Mouse (Mus musculus) kidney, postnatal 0 days (tissue): ENCODE measurements at regions not wholly inside any gene's neighbourhood (a gene's known extent, or its start where the extent isn't known, plus 50 kb on each side); places are given as distances from the start of the nearest gene placed in this dataset.
"Not testable (repeated sequence)": the region's sequence is repeated elsewhere in the genome, so short reads cannot be mapped to it uniquely, and the experiment has no call there.

ENCODE experiments used
- ATAC-seq: fragments of 200-750 bp; cut with Nextera tagmentation; replicated peaks from 2 replicates; pipeline ENCODE4 v1.8.0; 2017; ENCODE audit warnings: low read depth, moderate number of reproducible peaks, moderate TSS enrichment, moderate library complexity; ENCODE audit not compliant: low FRiP score
- DNase-seq: peaks from one replicate; pipeline ENCODE4 v3.0.0-alpha.2; 2016; ENCODE audit warnings: low spot score
- H3K27ac ChIP-seq: fragments of 300-500 bp; sonication (generic); 2 replicates; pipeline ENCODE4 v1.5.1; 2014; ENCODE audit warnings: mild to moderate bottlenecking
- H3K27me3 ChIP-seq: fragments of 300-500 bp; sonication (generic); 2 replicates; pipeline ENCODE4 v1.6.1; 2014; ENCODE audit warnings: low read length, mixed read lengths; ENCODE audit not compliant: insufficient read depth
- H3K36me3 ChIP-seq: fragments of 300-500 bp; sonication (generic); 2 replicates; pipeline ENCODE4 v1.6.1; 2014; ENCODE audit warnings: low read length, mixed read lengths; ENCODE audit not compliant: insufficient read depth
- H3K4me1 ChIP-seq: fragments of 300-500 bp; sonication (generic); replicated peaks from 2 replicates; pipeline ENCODE4 v1.6.1; 2014; ENCODE audit warnings: antibody characterized with exemption, low read length, mixed read lengths; ENCODE audit not compliant: insufficient read depth
- H3K4me2 ChIP-seq: fragments of 300-500 bp; sonication (generic); 2 replicates; pipeline ENCODE4 v1.6.1; 2014; ENCODE audit warnings: mild to moderate bottlenecking, low read length, moderate library complexity, mixed read lengths
- H3K4me3 ChIP-seq: fragments of 300-500 bp; sonication (generic); replicated peaks from 2 replicates; pipeline ENCODE4 v1.5.1; 2014; ENCODE audit warnings: low read depth, low read length
- H3K9ac ChIP-seq: fragments of 300-500 bp; sonication (generic); 2 replicates; pipeline ENCODE4 v1.6.1; 2014; ENCODE audit warnings: low read depth, low read length
- H3K9me3 ChIP-seq: fragments of 300-500 bp; sonication (generic); replicated peaks from 2 replicates; pipeline ENCODE4 v1.6.1; 2016; ENCODE audit warnings: low read length, inconsistent platforms, mixed read lengths
- CTCF ChIP-seq: IDR thresholded peaks from 2 replicates; pipeline ENCODE4 v1.5.1; 2016; ENCODE audit warnings: antibody characterized with exemption, low read depth, mild to moderate bottlenecking, moderate library complexity
- WGBS: fragments of 180-500 bp; shearing (Covaris S2); extraction: QIAGEN DNeasy Blood & Tissue Kit; methylation state at CpG from one replicate; pipeline ENCODE4 v1.1.7; 2014; 5-methylcytosine and 5-hydroxymethylcytosine counted together

GRCm38 (mm10) chr13:50314001-50314400 is 63.9 kb upstream of the Gm906 start:
- not testable (repeated sequence) for H3K27me3 ChIP-seq, H3K36me3 ChIP-seq, H3K9me3 ChIP-seq, H3K4me1 ChIP-seq, DNase-seq, ATAC-seq, H3K27ac ChIP-seq, H3K4me2 ChIP-seq, H3K4me3 ChIP-seq, H3K9ac ChIP-seq
- 67% methylated on average over 4 of the region's 4 CpGs for WGBS

- WGBS, result 53% methylated on average over 4 of the region's 4 CpGs
- no peak overlapping the region for H3K9ac ChIP-seq
- H3K4me2 ChIP-seq, result no peak overlapping the region
- H3K9me3 ChIP-seq, result no peaks in the 10 kb centered on the region
- no peak overlapping the region for H3K4me3 ChIP-seq
- H3K4me1 ChIP-seq, result no peaks in the 10 kb centered on the region
- H3K27ac ChIP-seq, result no peak overlapping the region
- peak; percentile 21 for DNase-seq
- peak; percentile 47 for TF ChIP-seq CTCF
- H3K36me3 ChIP-seq, result no peaks in the 10 kb centered on the region
- ATAC-seq, result 0 out of 2 replicates have a peak, but pooled peaks have one; percentile 43
- H3K27me3 ChIP-seq, result no peaks in the 10 kb centered on the region
These were observed 72.4 kb upstream of the Gm906 start for GRCm38 (mm10) chr13:50322512-50322911.

GRCm38 (mm10) chr13:50328614-50329013 is 78.5 kb upstream of the Gm906 start:
- no peaks in the 10 kb centered on the region for H3K4me1 ChIP-seq
- TF ChIP-seq CTCF, result 0 out of 2 replicates have a peak, but pooled peaks have one; percentile 12
- H3K27me3 ChIP-seq, result no peaks in the 10 kb centered on the region
- H3K4me3 ChIP-seq, result no peak overlapping the region
- DNase-seq (no peak), ATAC-seq (no peak)
- no peaks in the 10 kb centered on the region for H3K36me3 ChIP-seq
- H3K9ac ChIP-seq, result no peak overlapping the region
- no peaks in the 10 kb centered on the region for H3K9me3 ChIP-seq
- no peak overlapping the region for H3K27ac ChIP-seq
- WGBS, result 76% methylated on average over 4 of the region's 4 CpGs
- no peak overlapping the region for H3K4me2 ChIP-seq

DNA sequence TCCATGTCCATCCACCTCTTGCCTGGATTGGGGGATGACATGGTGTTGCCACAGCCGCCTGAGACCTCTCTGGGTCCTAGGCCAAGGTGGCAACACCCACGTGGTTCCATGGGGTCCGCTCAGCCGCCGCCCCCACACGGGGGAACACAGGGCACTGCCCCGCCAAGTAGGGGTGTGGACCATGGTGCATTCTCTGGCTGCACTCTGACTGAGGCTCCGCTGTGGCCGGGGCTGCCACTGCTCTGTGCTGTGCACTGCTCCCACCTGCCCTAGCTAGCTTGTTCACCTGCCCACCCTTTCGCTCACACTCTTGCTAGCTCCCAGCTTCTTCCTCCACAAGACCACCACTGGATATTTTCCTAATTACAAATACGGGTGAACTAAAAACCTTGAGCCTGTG is 73.5 kb upstream of the Fbxw17 start:
- H3K27ac ChIP-seq, result no peak overlapping the region

GRCm38 (mm10) chr13:50351946-50352345 is 65.7 kb upstream of the Fbxw17 start:
- Histone ChIP-seq H3K9me3 (no peaks in the 10 kb centered on the region), H3K9ac (no peak overlapping the region), H3K27me3 (no peaks in the 10 kb centered on the region), H3K4me1 (no peaks in the 10 kb centered on the region), H3K4me3 (no peak overlapping the region), H3K27ac (no peak overlapping the region), H3K36me3 (no peaks in the 10 kb centered on the region), H3K4me2 (no peak overlapping the region)
- ATAC-seq (no peak), DNase-seq (no peak)
- WGBS, result 85% methylated on average over 6 of the region's 6 CpGs
- no peak for TF ChIP-seq CTCF

More for the DNA sequence above, 73.5 kb upstream of the Fbxw17 start:
- DNase-seq, result no peak
- no peaks in the 10 kb centered on the region for H3K27me3 ChIP-seq
- H3K9ac ChIP-seq, result no peak overlapping the region
- no peaks in the 10 kb centered on the region for H3K9me3 ChIP-seq
- no peak overlapping the region for H3K4me3 ChIP-seq
- H3K36me3 ChIP-seq, result no peaks in the 10 kb centered on the region
- ATAC-seq, result no peak
- 91% methylated on average over 11 of the region's 11 CpGs for WGBS
- no peak for TF ChIP-seq CTCF
- H3K4me1 ChIP-seq, result no peaks in the 10 kb centered on the region
- no peak overlapping the region for H3K4me2 ChIP-seq

DNA sequence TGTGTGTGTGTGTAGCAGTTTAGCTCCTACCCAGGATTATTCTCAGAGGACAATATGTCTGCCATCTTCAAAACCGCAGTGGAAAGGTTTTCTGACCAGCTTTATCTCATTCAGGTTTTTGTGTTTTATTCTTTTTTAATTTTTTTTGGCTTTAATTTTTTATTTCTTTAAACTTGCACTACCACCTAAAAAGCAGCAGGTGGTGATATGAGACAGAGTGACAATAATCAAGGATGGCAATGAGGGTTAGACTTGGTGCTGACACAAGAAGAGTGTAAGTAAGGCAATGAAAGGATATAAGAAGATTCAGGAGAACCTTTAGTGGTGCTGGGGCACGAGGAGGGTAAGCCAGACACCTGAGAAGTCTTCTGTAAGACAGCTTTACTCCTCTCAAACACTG is 62.4 kb upstream of the Fbxw17 start:
- peak; percentile 41 for DNase-seq
- no peak overlapping the region for H3K4me3 ChIP-seq
- no peak overlapping the region for H3K4me2 ChIP-seq
- no peak overlapping the region for H3K27ac ChIP-seq
- no peaks in the 10 kb centered on the region for H3K36me3 ChIP-seq
- 71% methylated on average over 2 of the region's 2 CpGs for WGBS
- peak; percentile 68 for TF ChIP-seq CTCF
- H3K9me3 ChIP-seq, result no peaks in the 10 kb centered on the region
- no peaks in the 10 kb centered on the region for H3K27me3 ChIP-seq
- no peak for ATAC-seq
- H3K4me1 ChIP-seq, result no peaks in the 10 kb centered on the region
- H3K9ac ChIP-seq, result no peak overlapping the region

- TF ChIP-seq CTCF, result no peak
- no peaks in the 10 kb centered on the region for H3K27me3 ChIP-seq
- DNase-seq, result no peak
- H3K9me3 ChIP-seq, result no peaks in the 10 kb centered on the region
- no peak for ATAC-seq
- no peaks in the 10 kb centered on the region for H3K36me3 ChIP-seq
- H3K4me3 ChIP-seq, result no peak overlapping the region
- 61% methylated on average over 2 of the region's 2 CpGs for WGBS
- no peak overlapping the region for H3K27ac ChIP-seq
- H3K4me2 ChIP-seq, result no peak overlapping the region
- no peak overlapping the region for H3K9ac ChIP-seq
- H3K4me1 ChIP-seq, result no peaks in the 10 kb centered on the region
These were observed 58.1 kb upstream of the Fbxw17 start for GRCm38 (mm10) chr13:50359536-50359935.
